Mouse (Mus musculus) right cerebral cortex, adult 2 months (tissue): ENCODE results near the gene 5031410I06Rik.
"Not testable (repeated sequence)": the region's sequence is repeated elsewhere in the genome, so short reads cannot be mapped to it uniquely, and the experiment has no call there.

Experiments used
- DNase-seq, 2 experiments: peaks; one replicate each; pipeline ENCODE4 v3.0.0; 2021 to 2022; ENCODE audit warnings: low spot score in 2 of 2

Gene 5031410I06Rik

DNA sequence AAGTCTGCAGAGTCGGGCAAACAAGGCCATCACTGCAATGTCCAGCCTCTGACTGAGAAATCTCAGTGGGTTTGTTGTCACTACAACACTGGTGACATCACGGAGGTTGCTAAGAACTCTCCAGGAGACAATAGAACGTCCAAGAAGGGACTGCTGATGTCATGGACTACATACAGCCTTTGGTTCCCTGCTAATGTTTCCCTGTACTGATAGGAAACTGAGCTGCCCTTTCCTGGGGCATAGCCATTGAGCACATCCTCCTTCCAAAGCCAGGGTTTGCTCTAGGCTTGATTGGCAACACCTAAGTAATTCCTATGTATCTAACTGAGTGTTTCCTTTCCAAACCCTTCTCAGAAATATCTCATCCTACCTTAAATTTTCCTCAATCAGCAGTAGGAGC is at the start of gene 5031410I06Rik:
Gene 5031410I06Rik (minus strand): TSS at position 101 of the 400 bp plus-strand sequence.
- DNase-seq = not testable (repeated sequence)

DNA sequence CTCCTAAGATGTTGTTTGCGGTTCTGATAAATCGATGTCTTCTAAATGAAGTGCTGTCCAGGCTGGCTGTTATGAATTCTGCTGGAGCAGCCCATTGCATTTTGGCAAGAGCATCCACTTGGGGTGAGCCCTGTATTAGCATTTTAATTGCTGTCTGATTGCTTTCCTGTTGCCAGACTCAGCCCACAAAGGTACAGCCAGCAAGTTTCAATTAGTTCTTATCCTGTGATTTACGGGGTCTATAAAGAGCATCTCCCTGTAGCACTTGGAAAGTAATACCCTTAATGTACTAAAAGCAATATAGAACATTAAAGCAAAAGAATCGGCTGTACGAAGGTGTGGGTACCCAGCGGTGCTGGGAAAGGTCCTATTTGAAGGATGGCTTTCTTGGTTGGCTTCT is 37.7 kb upstream of the 5031410I06Rik start:
- DNase-seq = no peak

DNA sequence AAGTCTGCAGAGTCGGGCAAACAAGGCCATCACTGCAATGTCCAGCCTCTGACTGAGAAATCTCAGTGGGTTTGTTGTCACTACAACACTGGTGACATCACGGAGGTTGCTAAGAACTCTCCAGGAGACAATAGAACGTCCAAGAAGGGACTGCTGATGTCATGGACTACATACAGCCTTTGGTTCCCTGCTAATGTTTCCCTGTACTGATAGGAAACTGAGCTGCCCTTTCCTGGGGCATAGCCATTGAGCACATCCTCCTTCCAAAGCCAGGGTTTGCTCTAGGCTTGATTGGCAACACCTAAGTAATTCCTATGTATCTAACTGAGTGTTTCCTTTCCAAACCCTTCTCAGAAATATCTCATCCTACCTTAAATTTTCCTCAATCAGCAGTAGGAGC is 16.2 kb upstream of the 5031410I06Rik start, which contains the start of gene Gm10220:
Gene Gm10220 (minus strand): TSS at position 101 of the 400 bp plus-strand sequence.
- not testable (repeated sequence) for DNase-seq

- DNase-seq = not testable (repeated sequence)
Measured at GRCm38 (mm10) chr5:26089191-26089590, 16.0 kb downstream of the 5031410I06Rik start, which contains the start of gene Gm10471. Gene Gm10471, minus strand, starts transcription at chr5:26089291.

- DNase-seq = not testable (repeated sequence)
Measured at GRCm38 (mm10) chr5:26079023-26079422, 26.1 kb downstream of the 5031410I06Rik start.

- DNase-seq = no peak
Measured at GRCm38 (mm10) chr5:26070716-26071115, 34.4 kb downstream of the 5031410I06Rik start.

- not testable (repeated sequence) for DNase-seq
Measured at GRCm38 (mm10) chr5:26058481-26058880, 46.7 kb downstream of the 5031410I06Rik start, which contains the start of gene Gm7347. Gene Gm7347, minus strand, starts transcription at chr5:26058581.
